Mouse (Mus musculus): ENCODE results near the gene Arhgef12.

- no peak for TF ChIP-seq POLR2A (IDR thresholded peaks at IDR 0.05; ENCODE audit: control insufficient read depth, low read depth, low read length)
- no peak for TF ChIP-seq CTCF (IDR thresholded peaks at IDR 0.05; ENCODE audit: control insufficient read depth, insufficient read depth, insufficient replicate concordance, low read depth, low read length)
These were observed 148.6 kb downstream of the Arhgef12 start for GRCm38 (mm10) chr9:42958401-42958800.
